Mouse (Mus musculus): Measurements from ENCODE around the gene Opcml. TPM values are rescaled to one million over a fixed set of nuclear protein-coding genes. Genes with fewer than 3 reads are reported as not detected.

The Opcml gene
- polyA plus RNA-seq, 1 experiment from 2014 or later = 25.1 TPM

DNA sequence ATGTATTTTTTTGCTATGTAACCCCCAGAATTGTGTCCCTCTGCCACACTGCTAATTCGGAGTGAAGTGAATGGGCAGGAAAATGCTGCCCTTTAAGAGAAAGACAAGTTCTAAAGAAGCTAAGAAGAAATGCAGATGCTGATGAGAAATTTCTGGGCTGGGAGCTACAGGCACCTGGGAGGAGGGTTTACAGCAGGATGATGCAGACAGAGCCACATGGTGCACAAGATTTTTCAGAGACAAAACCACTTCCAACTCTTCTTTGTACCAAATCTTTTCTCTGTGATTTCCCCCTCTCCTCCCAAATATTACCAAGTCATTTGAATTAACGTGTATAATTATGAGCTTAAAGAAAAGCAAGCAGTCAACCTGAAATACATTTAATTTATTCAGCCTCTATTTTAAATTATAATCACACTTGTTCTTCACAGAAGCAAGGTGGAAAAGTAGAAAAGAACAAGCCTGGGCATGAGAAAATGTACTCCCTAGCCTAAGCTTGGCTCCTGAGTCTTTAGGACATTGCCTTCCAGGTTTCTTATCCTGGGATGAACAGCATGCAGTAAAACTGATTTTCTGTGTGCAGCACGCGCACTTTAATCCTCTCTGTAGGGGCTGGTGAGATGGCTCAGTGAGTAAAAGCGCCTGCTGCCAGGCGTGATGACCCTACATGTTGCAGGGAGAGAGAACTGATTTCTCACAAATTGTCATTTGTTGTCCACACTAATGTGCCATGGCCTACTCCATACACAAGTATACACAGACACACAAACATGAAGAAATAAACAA is 890.9 kb downstream of the Opcml start:
- Histone ChIP-seq H3K27me3 (no peaks in the 10 kb centered on the region), H3K9ac (no peak overlapping the region), H3K9me3 (no peaks in the 10 kb centered on the region), H3K4me1 (replicated peaks) (peaks cover 11% of the 10 kb centered on the region), H3K27ac (no peak overlapping the region), H3K4me3 (no peak overlapping the region), H3K36me3 (no peaks in the 10 kb centered on the region), H3K4me2 (no peak overlapping the region)
- WGBS = 57% methylated on average over 6 of the region's 6 CpGs
- ATAC-seq (ENCODE audit: low FRiP score) = no peak

DNA sequence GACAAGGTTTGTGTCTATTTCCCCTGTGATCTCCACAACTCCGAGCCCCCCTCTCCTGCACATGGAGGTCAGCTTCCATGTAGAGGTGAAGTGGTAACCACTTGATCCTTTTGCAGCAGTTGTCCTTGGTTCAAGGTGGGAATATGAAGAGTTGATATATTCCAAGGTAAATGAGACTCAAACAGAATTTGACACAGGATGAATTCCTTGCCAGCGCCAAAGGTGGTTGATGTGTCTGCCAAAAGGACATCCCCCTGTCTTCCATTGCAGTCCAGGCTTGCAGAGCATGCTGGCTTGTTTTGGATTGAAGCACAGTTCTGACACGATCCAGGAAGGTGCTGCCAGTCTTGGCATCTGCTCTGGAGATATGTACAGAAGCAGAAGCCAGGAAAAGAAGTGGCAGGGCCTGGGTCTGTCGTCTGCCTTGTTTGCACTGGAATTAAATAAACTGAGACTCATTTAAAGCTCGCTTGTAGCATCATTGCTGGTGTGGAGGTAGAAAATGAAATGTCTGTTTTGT is 893.4 kb downstream of the Opcml start:
- H3K27me3 ChIP-seq = no peaks in the 10 kb centered on the region
- H3K36me3 ChIP-seq = no peaks in the 10 kb centered on the region
- H3K4me3 ChIP-seq = no peak overlapping the region
- WGBS = 86% methylated on average over 5 of the region's 5 CpGs
- no peak overlapping the region for H3K27ac ChIP-seq
- H3K4me2 ChIP-seq = no peak overlapping the region
- H3K4me1 ChIP-seq (replicated peaks) = peaks cover 17% of the 10 kb centered on the region
- no peaks in the 10 kb centered on the region for H3K9me3 ChIP-seq
- no peak overlapping the region for H3K9ac ChIP-seq
- ATAC-seq (ENCODE audit: low FRiP score) = no peak

DNA sequence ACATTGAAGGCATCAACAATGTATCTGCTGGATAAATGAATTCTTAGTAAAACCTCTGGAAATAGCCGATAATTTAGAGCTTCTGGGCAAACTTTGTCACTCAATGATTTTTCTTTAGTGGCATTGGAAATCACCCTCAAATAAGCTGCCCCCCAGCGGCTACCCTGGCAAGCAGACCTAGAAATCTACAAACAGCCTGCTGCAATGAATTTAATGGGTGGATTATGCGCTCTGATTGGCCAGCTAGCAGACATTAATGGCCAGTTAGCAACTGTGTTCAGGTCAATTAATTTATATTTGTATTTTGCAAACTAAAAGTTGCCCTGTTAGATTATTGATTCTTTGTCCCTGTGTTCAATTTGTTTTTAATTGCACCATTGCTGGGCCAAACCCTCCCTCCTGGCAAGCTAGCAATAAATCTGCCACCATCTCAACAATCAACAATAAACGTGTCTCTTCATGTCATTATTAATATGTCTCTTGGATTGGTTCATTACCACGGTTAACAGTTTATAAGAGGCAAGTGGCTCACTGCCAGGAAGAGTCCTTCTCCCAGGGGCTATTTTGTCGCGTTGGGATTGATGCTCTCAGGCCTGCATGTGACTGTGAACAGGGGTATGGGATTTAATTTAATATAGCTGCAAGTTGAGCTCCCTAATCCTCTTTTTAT is 896.5 kb downstream of the Opcml start:
- H3K9me3 ChIP-seq = no peaks in the 10 kb centered on the region
- H3K9ac ChIP-seq = no peak overlapping the region
- no peak overlapping the region for H3K4me3 ChIP-seq
- no peak overlapping the region for H3K4me2 ChIP-seq
- 47% methylated on average over 7 of the region's 7 CpGs for WGBS
- ATAC-seq (ENCODE audit: low FRiP score) = no peak
- no peak overlapping the region for H3K27ac ChIP-seq
- no peaks in the 10 kb centered on the region for H3K36me3 ChIP-seq
- no peaks in the 10 kb centered on the region for H3K27me3 ChIP-seq
- 0 out of 2 replicates have a peak, but pooled peaks cover 5% of the 10 kb centered on the region for H3K4me1 ChIP-seq (replicated peaks)

DNA sequence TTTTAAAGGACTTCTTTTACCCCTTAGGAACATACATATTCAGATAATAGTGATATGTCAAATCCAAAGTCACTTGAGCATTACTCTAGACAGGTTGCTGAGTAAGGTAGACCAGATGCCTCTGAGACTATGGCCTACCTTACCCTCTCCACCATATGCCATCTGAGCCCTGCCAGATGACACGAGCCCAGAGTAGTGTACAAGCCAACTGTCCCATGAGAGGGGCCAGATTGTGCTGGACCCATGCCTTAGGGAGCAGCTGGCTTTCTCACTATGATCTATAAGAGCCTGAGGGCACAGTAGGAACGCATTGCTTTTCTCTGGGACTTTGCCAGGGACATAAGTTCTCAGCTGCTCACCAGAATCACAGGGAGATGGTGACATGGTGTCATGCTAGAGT is 899.6 kb downstream of the Opcml start:
- H3K4me3 ChIP-seq = no peak overlapping the region
- H3K4me2 ChIP-seq = no peak overlapping the region
- H3K27me3 ChIP-seq = no peaks in the 10 kb centered on the region
- H3K27ac ChIP-seq = no peak overlapping the region
- H3K9ac ChIP-seq = no peak overlapping the region
- 51% methylated on average over 2 of the region's 2 CpGs for WGBS
- peaks cover 10% of the 10 kb centered on the region for H3K4me1 ChIP-seq (replicated peaks)
- H3K9me3 ChIP-seq = no peaks in the 10 kb centered on the region
- no peaks in the 10 kb centered on the region for H3K36me3 ChIP-seq
- ATAC-seq (ENCODE audit: low FRiP score) = no peak

DNA sequence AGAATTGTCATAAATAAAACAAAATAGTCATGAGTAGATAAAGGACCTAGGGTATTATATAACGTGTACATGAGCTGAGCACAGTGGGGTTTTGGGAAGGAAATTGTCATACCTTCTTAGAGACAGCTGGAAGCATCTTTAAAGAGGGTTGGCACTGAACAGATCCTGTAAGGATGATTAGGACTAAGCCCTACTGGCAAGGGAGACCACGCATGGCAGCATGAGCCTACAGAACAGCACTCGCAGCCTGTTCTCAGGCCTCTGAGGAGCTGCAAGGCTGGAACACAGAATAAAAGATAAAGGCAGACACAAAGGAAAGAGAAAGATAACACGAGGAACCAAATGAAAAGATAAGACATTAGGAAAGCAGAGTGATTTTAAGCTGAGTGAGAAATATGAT is 915.2 kb downstream of the Opcml start:
- WGBS = 83% methylated on average over 4 of the region's 4 CpGs
- Histone ChIP-seq H3K27me3 (no peaks in the 10 kb centered on the region), H3K27ac (no peak overlapping the region), H3K4me1 (replicated peaks) (no peaks in the 10 kb centered on the region), H3K4me3 (no peak overlapping the region), H3K36me3 (no peaks in the 10 kb centered on the region), H3K9ac (no peak overlapping the region), H3K4me2 (no peak overlapping the region), H3K9me3 (no peaks in the 10 kb centered on the region)
- ATAC-seq (ENCODE audit: low FRiP score) = no peak

DNA sequence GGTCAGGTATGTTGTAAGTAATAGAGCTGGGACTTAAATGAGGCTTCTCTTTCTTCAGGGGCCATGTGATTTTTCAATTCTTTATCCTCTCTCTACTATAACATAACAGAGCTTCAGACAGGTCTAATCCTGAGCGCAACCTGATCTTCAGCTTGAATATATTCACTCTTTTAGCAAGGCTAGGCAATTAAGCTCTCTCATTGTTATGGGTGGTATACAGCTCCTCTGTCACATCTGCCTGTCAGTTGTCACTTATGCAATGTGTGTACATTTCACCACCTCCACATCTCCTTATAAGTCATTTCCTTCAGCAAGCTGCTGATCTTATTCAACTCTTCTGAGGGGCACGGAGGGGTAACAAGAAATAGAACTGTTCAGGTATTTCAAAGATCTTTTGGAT is 924.0 kb downstream of the Opcml start:
- H3K9ac ChIP-seq = no peak overlapping the region
- H3K36me3 ChIP-seq = no peaks in the 10 kb centered on the region
- no peaks in the 10 kb centered on the region for H3K9me3 ChIP-seq
- no peak overlapping the region for H3K27ac ChIP-seq
- WGBS = 87% methylated on average over 2 of the region's 2 CpGs
- no peak overlapping the region for H3K4me2 ChIP-seq
- H3K4me1 ChIP-seq (replicated peaks) = no peaks in the 10 kb centered on the region
- H3K27me3 ChIP-seq = no peaks in the 10 kb centered on the region
- no peak for ATAC-seq (ENCODE audit: low FRiP score)
- no peak overlapping the region for H3K4me3 ChIP-seq

DNA sequence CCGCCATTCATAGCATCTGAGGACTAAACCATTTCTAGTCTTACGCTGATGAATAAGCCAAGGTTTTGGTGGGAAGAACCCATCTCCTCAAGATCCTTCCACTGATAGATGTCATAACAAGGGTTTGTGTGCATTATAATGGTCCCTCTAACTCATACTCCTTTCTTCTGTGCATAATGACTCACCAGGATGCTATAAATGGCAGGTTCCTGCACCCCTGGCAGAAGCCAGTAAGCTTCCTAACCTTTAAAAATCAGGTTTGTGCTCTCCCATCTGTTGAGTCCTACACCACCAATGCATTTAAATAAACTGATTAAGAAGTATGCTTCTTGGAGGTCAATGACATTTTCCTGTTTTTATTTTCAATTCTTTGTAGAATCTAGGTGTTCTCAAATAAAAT is 929.6 kb downstream of the Opcml start:
- no peak overlapping the region for H3K27ac ChIP-seq
- no peak overlapping the region for H3K4me3 ChIP-seq
- WGBS = 94% methylated on average over 2 of the region's 2 CpGs
- no peaks in the 10 kb centered on the region for H3K27me3 ChIP-seq
- H3K9me3 ChIP-seq = no peaks in the 10 kb centered on the region
- no peak overlapping the region for H3K9ac ChIP-seq
- ATAC-seq (ENCODE audit: low FRiP score) = no peak
- H3K4me1 ChIP-seq (replicated peaks) = no peaks in the 10 kb centered on the region
- no peak overlapping the region for H3K4me2 ChIP-seq
- no peaks in the 10 kb centered on the region for H3K36me3 ChIP-seq

DNA sequence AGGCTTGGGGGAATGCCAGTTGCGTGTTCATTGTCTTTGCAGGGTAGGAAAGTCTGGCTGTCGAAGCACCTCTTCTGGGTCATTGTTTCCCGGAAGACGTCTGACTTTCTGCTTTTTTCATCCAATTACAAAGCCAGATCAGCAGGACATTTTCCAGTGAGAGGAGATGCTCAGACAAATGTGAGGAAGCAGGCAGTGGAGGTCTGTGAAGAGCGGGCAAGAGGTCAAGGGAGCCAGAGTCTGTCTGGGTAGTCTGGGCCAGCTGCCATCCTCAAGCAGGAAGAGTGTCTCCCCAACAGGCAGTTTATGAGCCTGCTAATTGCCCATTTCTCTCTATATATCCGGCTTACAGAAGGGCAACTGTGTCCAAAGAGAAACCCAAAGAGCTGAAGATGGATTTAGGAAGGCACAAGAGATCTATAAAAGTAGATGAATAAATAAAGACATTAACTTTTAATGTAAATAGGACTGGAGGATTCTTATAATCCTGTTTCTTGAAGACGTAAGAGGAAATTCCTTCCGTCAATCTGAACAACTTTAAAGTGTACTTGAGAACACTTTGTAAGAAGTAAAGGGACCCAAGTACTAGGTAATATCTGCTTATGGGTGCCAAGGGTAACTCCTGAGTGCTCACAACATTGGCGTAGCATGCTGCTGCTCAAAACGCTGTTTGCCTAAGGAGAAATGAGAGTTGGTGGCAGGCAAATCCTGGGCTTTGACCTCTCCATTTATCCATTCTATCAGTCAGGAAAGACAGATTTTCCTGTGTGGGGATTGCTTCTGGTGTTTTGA is 941.4 kb downstream of the Opcml start:
- Histone ChIP-seq H3K4me1 (replicated peaks) (no peaks in the 10 kb centered on the region), H3K36me3 (no peaks in the 10 kb centered on the region), H3K9me3 (no peaks in the 10 kb centered on the region), H3K27ac (no peak overlapping the region), H3K9ac (no peak overlapping the region), H3K4me3 (no peak overlapping the region), H3K4me2 (no peak overlapping the region), H3K27me3 (no peaks in the 10 kb centered on the region)
- ATAC-seq (ENCODE audit: low FRiP score) = no peak
- WGBS = 77% methylated on average over 10 of the region's 10 CpGs

DNA sequence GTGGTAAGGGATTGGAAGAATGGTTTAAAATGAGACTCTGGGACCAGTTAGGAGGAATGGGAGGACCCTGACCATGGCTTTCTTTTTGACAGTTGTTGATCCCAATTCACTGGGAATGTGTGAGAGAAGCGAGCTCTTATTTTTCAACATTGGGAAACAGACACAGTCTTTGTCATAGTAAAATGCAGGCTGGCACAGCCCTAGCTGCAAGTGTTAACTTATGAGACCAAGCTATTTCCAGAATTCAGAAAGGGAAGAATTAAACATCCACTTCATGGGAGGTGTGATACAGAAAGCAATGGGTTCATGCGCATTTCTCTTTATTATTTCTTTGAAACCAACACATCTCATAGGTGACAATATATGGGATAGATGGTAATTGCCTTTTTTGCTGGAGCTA is 947.4 kb downstream of the Opcml start:
- WGBS = 88% methylated on average over 2 of the region's 2 CpGs
- no peak overlapping the region for H3K4me3 ChIP-seq

DNA sequence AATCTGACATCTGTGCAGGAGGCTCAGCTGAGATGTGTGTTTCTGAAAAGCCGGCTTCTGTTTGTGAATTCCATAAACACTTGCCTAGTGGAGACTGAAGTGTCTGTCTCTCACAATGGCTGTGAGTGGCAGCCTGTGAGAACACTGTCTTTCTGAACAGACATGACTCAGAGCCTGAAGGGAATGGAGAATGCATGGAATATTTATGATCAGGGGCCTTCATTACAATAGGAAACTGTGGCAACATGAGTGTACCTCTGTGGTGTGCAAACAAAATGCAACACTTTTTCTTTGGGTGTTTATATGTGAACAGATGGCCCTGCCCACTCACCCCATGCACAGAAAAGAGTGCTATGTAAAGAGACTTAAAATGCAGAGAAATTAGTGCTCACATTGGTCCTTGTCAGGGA is 947.9 kb downstream of the Opcml start:
- Histone ChIP-seq H3K9me3 (no peaks in the 10 kb centered on the region), H3K4me3 (no peak overlapping the region), H3K4me1 (replicated peaks) (no peaks in the 10 kb centered on the region), H3K9ac (no peak overlapping the region), H3K36me3 (no peaks in the 10 kb centered on the region), H3K27ac (no peak overlapping the region), H3K4me2 (no peak overlapping the region), H3K27me3 (no peaks in the 10 kb centered on the region)
- 44% methylated on average over 1 of the region's 1 CpGs for WGBS
- no peak for ATAC-seq (ENCODE audit: low FRiP score)

More for the DNA sequence above, 947.4 kb downstream of the Opcml start:
- Histone ChIP-seq H3K9me3 (no peaks in the 10 kb centered on the region), H3K4me2 (no peak overlapping the region), H3K27me3 (no peaks in the 10 kb centered on the region), H3K9ac (no peak overlapping the region), H3K4me1 (replicated peaks) (no peaks in the 10 kb centered on the region), H3K36me3 (no peaks in the 10 kb centered on the region), H3K27ac (no peak overlapping the region)
- no peak for ATAC-seq (ENCODE audit: low FRiP score)

DNA sequence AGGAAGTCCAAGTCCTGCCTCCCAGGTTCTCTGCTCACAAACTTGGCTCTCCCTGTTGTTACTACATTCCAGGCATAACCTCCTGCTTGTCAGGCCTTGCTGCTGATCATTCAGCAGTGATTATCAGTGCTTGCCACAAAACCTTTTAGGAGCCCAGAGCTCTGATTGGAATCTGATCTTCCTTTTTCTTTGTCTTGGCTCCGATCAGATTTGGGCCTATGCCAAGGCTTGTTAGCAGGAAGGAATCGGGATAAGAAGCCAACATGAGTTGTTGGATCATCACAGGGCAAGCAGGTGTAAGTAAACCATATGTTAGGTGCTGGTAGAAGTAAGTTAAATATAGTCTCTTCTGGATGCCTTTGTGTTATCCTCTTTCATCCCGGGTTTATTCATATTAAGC is 954.2 kb downstream of the Opcml start:
- Histone ChIP-seq H3K9ac (no peak overlapping the region), H3K4me1 (replicated peaks) (no peaks in the 10 kb centered on the region), H3K9me3 (no peaks in the 10 kb centered on the region), H3K4me3 (no peak overlapping the region), H3K36me3 (no peaks in the 10 kb centered on the region), H3K4me2 (no peak overlapping the region), H3K27ac (no peak overlapping the region), H3K27me3 (no peaks in the 10 kb centered on the region)
- WGBS = 83% methylated on average over 3 of the region's 3 CpGs
- no peak for ATAC-seq (ENCODE audit: low FRiP score)

DNA sequence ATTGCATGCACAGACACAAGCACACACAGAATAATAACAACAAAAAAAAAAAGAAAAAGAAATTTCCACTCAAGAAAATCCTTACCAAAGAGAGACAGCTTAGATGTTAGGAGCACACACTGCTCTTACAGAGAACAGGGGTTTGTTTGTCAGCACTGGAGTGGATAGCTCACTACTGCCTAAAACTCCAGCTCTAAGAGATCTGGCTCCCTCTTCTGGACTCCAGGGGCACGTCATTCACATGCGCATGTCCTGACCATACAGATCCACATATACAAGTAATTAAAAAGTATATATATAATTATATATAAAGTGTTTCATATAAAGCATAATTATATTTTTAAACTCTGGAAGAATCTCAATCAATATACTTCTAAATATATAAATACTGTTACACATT is 958.3 kb downstream of the Opcml start:
- WGBS = 64% methylated on average over 2 of the region's 2 CpGs
- no peak overlapping the region for H3K9ac ChIP-seq
- H3K4me3 ChIP-seq = no peak overlapping the region
- no peaks in the 10 kb centered on the region for H3K9me3 ChIP-seq
- no peaks in the 10 kb centered on the region for H3K36me3 ChIP-seq
- ATAC-seq (ENCODE audit: low FRiP score) = no peak
- no peaks in the 10 kb centered on the region for H3K27me3 ChIP-seq
- H3K27ac ChIP-seq = no peak overlapping the region
- no peaks in the 10 kb centered on the region for H3K4me1 ChIP-seq (replicated peaks)
- no peak overlapping the region for H3K4me2 ChIP-seq

Data from hindbrain, embryonic 13.5 days (tissue).